Mouse (Mus musculus): ENCODE results near the gene Ttc26.

GRCm38 (mm10) chr6:38364121-38364520 lies 17.1 kb upstream of the Ttc26 start:
- no peak for TF ChIP-seq E2F4 (IDR thresholded peaks at IDR 0.05; ENCODE audit: borderline replicate concordance, low read depth, low read length)
- no peak for TF ChIP-seq CTCF (IDR thresholded peaks at IDR 0.05 in 2 of 3, conservative IDR thresholded peaks at IDR 0.05 in 1 of 3; ENCODE audit: control insufficient read depth in 1 of 3, insufficient read depth in 1 of 3, low read depth in 2 of 3, low read length in 3 of 3, poor library complexity in 1 of 3, severe bottlenecking in 1 of 3)
- TF ChIP-seq TAL1 (IDR thresholded peaks at IDR 0.05; ENCODE audit: low read length): no peak
- no peak for TF ChIP-seq USF1 (IDR thresholded peaks at IDR 0.05; ENCODE audit: low read depth, low read length)
- TF ChIP-seq HCFC1 (IDR thresholded peaks at IDR 0.05; ENCODE audit: low read depth, low read length): no peak
- TF ChIP-seq USF2 (IDR thresholded peaks at IDR 0.05; ENCODE audit: borderline replicate concordance in 1 of 2, insufficient read depth in 1 of 2, low read depth in 1 of 2, low read length in 2 of 2): no peak
- no peak for TF ChIP-seq POLR2A (IDR thresholded peaks at IDR 0.05; ENCODE audit: control insufficient read depth in 1 of 2, insufficient read depth in 1 of 2, low read depth in 1 of 2, low read length in 2 of 2, poor library complexity in 1 of 2)
- no peak for TF ChIP-seq SIN3A (IDR thresholded peaks at IDR 0.05; ENCODE audit: low read length)
- no peak for TF ChIP-seq EP300 (IDR thresholded peaks at IDR 0.05; ENCODE audit: low read depth in 1 of 2, low read length in 2 of 2)
- no peak for TF ChIP-seq CHD2 (IDR thresholded peaks at IDR 0.05; ENCODE audit: low read length)
- no peak for TF ChIP-seq ZKSCAN1 (IDR thresholded peaks at IDR 0.05; ENCODE audit: low read depth, low read length)
